Mouse (Mus musculus): ENCODE results near the gene Gm49369.
"Not testable (repeated sequence)": the region's sequence is repeated elsewhere in the genome, so short reads cannot be mapped to it uniquely, and the experiment has no call there.

The Gm49369 gene

DNA sequence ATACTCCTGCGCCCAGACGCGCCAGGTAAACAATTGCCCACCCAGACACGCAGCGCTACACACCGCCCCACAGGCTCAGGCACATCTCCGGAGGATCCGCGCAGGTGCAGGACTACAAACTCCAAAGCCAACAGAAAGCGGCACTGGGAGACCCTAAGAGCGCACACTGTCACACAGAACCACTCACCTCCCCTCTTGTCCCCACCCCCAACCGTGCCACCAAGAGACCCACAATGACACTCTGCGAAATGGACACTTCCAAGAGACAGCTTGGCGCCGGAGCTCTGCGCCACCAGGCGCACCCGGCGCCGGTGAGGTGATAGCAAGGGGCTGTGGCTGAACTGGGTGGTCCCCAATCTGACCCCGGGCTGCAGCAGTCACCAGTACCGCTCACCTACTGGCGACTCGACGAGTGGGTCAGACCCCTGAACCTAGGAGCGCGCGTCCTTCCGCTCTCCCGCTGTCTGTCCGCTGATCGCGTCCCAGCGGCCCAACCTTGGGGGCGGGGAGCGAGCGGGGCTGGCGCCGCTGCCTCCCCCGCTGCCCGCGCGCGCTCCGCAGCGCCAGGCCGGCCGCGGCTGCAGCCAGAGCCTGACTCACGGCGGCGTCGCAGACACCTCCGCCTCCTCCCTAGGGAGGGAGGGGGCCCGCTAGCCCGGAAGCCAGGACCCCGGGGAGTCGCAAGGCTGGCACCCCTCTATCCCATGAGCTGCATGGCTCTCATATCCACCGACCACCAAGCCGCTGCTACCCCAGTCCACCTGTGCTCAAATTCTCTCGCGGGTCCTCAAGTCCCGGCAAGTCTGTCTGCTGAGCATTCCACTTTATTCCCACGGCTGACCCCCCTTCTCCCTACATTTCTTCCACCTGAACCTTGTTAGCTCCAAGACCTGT, 10.5 kb downstream of the Gm49369 start:
- peak; percentile 48 for DNase-seq

- no peak for DNase-seq
Observed at GRCm38 (mm10) chr7:142371398-142371767, 11.1 kb downstream of the Gm49369 start.

DNA sequence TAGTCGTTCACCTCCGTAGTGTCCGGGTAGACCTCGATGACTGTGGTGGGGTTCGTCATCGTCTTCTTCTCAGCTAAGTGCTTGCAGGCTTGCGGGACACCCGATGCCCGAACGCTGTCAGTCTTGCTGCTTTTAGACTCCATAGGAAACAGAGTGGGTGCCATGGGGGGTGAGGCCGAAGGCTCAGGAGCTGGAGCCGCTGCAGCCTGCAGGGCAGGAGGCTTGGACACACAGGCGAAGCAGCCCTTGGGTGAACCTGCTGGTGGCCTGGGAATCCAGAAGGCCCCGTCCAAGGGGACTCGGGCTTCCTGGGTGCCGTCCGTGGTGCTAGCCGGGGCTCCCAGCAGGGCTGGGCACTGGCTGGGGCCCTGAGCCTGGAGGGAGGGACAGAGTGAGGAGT, 11.5 kb downstream of the Gm49369 start:
- no peak for DNase-seq

- DNase-seq = peak; percentile 67
Observed at GRCm38 (mm10) chr7:142369820-142370219, 12.6 kb downstream of the Gm49369 start.

- DNase-seq = no peak
Observed at GRCm38 (mm10) chr7:142368856-142369255, 13.6 kb downstream of the Gm49369 start.

DNA sequence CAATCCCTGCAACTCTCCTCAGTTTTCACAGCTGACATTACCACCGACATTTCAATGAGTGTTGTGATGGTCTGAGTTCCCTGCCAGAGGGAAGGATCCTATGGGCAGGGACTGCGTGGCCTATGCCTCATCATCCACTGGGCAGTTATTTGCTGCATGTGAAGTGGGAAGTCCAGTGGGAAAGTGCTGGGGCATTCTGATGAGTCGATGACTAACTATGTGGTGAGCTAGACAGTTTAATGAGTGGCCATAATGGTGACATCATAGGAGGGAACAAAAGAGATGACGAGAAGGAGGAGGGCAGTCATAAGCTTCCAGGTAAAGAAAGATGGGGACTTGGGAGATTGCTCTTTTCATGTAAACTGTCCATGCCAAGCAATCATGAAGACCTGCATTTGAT, 19.4 kb downstream of the Gm49369 start:
- no peak for DNase-seq

- no peak for DNase-seq
Observed at GRCm38 (mm10) chr7:142360743-142361142, 21.7 kb downstream of the Gm49369 start.

DNA sequence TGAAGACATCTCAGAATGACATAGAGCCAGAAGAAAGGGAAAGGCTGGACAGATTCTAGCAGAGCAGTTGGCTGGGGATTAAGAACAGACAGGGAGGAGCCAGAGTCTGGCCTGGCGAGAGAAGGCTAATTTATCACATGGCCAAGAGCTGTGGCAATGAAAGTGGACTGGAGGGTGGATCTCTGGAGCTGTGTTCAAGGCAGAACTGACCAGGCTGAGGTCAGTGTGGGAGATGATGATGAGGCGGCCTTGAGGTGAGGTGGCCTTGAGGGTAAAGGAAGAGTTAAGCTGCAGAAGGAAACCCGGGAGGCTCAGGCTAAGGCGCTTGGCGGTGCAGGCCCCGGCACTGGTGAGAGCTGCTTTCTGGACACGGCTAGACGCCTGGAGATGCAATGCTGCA, 23.3 kb downstream of the Gm49369 start:
- DNase-seq = no peak

- no peak for DNase-seq
Observed at GRCm38 (mm10) chr7:142357566-142357965, 24.9 kb downstream of the Gm49369 start.

- DNase-seq = no peak
Observed at GRCm38 (mm10) chr7:142354661-142355233, 27.7 kb downstream of the Gm49369 start.

DNA sequence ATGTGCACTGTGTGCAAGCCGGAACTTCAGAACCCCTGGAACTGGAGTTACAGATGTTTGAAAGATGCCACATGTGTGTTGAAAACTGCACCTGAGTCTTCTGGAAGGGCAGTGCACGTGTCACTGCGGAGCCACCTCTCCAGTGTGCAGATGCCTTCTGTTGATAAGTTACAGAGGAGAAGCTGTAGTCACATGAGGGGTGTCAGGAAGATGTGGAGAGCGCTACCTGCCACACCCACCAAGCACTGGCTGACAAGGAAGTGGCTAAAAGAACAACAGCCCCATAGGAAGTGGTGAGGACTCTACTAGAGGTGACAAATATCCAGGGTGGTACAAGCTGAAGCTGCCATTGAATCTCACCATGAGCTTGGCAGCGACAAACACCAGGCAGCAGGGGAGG, 28.6 kb downstream of the Gm49369 start:
- no peak for DNase-seq

DNA sequence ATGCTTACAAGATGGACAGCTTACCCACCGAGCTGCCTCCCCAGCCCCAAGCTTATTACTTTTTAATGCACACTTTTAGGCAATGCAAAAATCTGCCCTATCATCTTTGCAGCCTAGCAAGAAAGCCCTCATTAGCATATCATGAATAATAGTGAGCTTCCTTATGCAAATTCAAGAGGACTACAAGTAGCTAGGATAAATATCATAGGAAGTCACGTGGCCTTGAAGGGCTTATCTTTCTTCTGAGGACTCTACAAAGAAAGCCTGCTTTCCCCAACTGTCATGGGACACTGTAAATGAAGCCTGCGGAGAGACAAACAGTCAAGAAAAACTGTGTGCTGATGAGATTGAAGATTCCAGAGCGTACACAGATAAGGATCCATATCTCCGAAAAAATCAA, 30.9 kb downstream of the Gm49369 start:
- no peak for DNase-seq

- peak; percentile 57 for DNase-seq
Observed at GRCm38 (mm10) chr7:142349308-142349961, 33.0 kb downstream of the Gm49369 start.

DNA sequence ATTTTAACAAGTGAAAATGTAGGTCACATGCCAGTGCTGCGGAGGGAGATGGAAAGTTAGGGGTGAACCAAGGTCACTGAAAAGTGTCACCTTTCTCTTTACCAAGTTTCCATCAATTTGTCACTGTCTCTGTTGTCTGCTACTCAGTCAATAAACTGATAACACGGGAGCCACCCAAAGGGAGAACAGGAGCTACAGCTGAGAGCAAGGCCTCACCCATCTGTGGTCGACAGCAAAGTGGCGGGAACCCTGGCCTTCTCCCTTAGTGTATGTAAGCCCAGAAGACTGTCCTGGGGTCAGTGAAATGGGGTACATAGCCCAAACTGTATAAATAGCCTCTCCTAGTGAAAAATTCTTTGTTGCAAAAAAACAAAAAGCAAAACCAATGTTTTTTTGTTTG, 34.9 kb downstream of the Gm49369 start:
- no peak for DNase-seq

DNA sequence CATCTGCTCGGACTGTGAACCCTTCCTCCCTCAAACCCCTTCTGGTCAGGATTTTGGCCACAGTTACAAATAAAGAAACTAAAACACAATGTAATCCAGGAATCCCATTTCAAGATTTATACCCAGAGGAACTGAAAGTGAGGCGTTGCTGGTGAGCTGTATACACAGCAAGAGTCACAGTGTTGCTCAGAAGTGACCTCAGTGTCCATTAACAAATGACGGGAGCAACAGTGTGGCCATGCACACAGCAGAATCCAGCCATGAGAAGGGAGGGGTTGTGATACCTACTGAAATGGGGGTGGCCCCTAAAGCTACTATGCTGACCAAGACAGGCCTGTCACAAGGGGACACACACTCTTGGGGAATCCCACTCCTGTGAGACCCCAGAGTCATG, 40.2 kb downstream of the Gm49369 start:
- no peak for DNase-seq

DNA sequence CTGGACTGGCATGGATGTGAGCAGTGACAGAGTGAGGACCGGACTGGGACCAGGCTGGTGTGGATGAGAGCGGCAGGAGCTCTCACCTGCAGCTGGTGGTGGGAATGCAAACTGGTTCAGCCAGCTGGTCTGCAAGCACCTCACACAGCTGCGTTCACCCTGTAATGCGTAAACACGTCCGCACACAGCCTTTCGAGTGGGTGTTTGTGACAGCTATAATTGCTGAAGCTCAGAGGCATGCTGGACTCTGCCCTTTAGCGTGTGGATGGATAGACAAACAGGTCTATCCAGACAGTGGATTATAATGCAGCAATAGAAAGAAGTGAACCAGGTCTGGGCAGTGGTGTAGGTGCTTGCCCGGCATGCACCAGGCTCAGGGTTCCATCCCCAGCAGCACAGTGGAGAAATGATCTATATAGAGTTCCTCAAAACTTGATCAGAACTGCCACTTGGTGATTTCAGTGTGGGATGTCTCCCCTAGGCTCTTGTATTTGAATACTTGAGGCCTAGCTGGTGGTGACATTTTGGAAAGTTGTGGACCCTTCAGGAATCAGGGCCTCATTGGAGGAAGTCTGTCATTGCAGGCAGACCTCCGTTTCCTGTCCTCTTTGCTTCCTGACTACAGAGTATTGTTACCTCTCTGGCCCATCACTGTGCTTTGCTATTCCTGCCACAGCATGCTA, 40.8 kb downstream of the Gm49369 start:
- DNase-seq = no peak

DNA sequence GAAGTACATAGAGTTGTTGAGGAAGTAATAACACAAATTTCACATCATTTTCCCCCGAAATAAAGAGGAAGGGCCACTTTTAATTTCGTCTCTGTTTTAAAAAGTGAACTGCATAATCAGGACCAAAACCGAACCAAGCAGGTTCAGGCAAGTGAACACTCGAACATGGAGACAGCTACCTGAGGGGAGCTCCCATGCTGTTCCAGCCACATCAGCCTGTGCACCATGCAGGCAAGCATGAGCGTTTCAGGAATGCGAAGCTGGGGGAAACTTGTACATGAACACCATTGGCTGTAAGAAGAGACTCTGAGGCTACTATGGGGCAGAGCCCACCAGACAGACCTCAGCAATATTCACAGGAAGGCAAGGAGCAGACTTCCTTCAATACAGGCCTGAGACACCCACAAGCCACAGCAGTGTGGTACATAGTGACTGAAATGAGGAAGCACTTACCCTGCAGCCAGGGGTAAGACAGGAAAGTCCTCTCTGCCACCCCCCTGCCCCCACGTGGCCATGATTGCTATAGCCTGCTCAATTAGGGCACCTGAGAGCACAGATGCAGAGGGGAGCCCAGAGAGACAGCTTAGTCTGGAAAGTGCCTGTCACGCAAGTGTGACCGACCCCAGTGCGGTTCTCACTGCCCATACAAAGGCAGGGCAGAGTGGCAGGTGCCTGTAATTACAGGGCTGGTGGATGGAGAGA, 42.0 kb downstream of the Gm49369 start:
- no peak for DNase-seq

DNA sequence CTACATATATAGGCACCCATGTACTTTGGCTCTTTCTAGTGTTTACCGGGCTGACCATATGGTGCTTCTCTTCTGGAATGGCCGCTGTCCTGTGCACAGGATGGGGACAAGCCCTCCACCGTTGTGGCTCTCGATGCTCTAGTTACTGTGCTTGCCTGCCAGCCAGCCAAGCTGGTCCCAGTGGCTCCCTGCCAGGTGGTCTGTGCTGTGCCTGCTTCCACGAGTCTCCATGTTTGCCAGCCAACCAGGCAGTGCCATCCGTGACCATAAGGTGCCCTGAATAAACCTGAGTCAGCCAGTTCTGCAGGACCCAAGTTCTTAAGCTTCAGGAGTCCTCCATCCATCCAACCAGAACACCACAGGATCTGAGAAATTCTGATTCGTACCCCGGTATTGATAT, 47.3 kb downstream of the Gm49369 start:
- no peak for DNase-seq

DNA sequence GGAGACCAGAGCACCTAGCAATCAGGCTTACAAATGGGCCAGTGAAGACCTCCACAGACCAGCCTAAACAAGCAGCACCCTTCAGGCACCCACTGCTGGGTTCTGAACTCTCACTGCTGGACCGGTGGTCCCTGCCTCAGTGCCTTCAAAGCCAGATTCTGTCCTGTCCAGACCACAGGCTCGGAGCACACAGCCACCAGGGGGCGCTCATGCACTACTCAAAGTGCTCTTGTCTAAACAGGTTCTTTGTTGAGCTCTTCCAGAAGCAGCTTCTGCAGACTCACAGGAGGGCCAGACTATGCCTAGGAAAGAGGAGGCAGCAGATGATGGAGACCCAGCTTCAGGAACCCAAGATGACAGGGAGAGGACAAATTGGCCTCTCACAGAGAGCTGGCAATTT, 48.2 kb downstream of the Gm49369 start:
- DNase-seq = peak; percentile 92

- not testable (repeated sequence) for DNase-seq
Observed at GRCm38 (mm10) chr7:142332741-142333140, 49.7 kb downstream of the Gm49369 start.

GRCm38 (mm10) chr7:142331281-142331680, 51.2 kb downstream of the Gm49369 start:
- no peak for DNase-seq

- peak; percentile 51 for DNase-seq
Observed at GRCm38 (mm10) chr7:142330271-142330724, 52.2 kb downstream of the Gm49369 start.

DNA sequence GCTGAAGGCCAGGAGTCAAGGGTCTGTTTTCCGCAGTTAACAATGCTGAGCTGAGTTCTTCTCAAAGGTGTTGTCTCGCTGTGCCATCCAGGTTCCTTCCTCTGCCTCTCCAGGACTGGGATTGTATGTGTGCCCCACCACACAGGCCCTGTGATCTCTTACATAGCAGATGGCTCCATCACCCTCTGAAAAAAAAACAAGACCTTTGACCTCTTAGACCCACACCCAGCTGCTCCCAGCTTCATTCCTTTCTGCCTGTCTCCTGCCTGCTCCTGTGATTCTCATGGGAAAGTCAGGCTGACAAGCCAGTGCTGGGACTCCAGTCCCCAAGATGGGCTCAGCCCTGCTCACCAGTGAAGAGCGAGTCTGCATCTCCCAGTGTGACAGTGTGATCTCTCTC, 54.0 kb downstream of the Gm49369 start:
- DNase-seq = no peak
